Mouse (Mus musculus): ENCODE measurements around the gene Pvalb.

The Pvalb gene

DNA sequence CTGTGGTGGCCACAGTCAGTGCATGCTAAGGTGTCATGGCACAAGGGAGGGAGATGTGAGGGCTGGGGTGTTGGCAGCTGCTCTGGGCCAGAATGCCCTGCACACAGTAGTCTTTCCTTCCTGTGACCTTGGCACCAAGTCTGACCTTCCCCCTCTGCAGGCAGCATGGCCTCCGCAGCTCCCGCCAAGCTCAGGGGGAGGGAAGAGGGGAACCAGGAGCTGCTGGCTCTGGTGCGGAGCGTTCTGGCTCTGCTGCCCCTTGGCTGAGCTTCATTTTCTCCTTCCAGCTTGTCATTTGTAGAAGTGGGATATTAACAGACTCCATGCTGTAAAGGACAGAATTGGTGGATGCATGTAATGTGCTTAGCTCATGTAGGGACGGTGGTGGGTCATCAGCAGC lies 47.9 kb downstream of the Pvalb start:
- DNase-seq: no peak

DNA sequence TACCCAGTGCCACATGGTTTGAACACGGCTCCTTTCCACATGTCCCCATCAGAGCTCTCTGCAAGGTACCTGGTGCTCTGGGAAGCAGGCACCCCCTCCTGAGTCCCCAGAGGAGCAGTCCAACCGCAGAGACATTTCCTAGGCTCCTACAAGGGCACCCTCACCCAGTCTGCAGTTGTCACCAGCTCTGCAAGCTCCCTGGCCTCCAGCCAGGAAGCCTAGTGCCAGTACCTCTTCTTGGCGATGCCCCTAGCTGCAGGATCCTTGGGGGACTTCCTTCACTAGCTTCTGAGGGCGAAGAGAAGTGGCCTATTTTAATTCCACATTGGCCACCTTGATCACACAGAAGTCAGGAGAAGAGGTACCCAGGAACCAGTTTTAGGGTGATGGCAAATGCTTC lies 48.4 kb downstream of the Pvalb start:
- no peak for DNase-seq

DNA sequence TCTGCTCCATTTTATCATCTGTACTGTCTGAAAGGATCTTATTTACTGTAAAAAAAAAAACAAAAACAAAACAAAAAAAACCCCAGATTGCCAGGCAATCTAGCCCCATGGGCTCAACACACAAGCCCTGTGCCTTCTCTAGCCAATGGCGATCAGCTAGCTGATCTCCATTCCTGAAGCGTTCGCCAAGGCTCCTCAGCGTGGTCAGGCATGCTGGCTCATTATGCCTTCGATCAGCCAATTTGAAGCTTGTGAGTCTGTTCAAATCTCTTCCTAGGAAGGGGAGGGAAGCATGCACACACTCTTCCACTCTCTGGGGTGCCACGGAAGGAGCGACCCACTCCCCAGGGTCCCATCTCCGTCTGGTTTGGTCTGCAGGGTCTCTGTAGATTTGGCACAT lies 48.9 kb downstream of the Pvalb start:
- DNase-seq: no peak

DNA sequence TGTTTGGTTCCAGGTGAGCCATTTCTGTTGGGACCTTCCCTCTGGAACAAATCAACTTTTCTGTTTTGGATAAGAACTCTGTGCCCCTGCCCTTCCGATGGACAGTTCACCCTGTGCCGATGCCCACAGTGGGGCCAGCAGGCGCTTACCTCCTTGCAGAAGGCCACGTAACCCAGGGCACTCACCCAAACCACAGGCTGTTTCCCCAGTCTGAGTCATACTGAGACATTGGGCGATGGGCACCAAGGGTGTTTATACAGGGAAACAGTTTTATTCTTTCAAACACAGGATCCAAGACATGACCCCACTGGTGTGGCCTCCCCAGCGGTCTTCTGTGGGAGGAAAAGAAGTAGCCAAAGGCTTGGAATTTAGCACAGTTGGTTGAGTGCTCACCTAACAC lies 50.8 kb downstream of the Pvalb start:
- DNase-seq: no peak

DNA sequence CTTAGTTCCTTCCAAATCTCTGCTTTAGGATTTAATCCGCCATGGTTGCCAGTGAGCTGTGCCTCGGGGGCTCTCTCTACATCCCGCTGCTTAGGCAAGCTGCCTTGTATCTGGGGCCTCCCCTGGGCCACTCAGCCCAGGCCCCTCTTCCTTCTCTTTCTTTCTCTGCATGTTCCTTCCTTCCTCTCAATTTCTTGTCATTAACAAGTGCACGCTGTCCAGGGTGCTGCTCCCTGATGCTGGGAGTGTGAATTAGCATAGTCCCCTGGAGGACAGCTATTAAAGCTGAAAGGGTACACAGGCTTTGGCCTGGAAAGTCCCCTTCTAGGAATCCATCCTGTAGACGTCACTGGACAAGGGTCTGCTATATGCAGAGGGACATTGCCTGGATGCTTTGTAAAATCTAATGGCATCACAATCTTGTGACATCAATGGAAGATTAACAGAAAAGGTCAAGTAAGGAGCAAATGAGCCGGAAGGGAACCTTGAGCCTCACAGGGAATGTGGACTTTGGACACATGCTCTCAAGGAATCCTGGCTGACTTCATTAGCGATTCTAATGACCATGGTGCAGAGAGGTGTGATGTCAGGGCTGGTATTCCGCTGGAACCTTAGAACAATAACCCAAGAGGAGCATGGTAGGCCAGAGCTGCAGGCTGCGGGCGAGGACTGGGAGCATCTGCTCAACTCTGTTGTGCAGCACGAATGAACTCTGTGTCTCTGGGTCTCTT lies 53.0 kb downstream of the Pvalb start:
- DNase-seq: no peak

DNA sequence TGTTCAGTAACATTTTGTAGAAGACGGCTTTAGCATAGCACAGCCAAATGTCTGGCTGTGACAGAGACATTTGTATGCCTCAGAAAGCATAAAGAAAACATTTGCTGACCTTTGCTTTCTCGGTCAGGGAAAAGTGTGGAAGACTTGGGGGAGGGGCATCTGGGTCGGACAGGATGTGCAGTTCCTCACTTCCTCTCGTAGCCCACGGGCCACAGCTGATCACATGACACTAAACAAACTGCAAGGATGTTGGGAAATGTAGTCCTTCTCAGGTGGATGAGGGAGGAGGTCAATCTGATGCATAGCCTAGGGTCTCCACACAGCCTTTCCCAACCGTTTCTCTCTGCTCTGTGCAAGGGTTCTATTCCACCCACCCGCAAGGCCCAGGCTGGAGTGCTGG lies 57.6 kb downstream of the Pvalb start:
- DNase-seq: no peak
